Mouse (Mus musculus) left cerebral cortex, adult 2 months (tissue): ENCODE measurements around the gene Zfp64. TPM values are rescaled to one million over a fixed set of nuclear protein-coding genes. Genes with fewer than 3 reads are reported as not detected.

Experiments
- DNase-seq, 2 experiments: peaks; one replicate each; pipeline ENCODE4 v3.0.0; 2021 to 2022; ENCODE audit warnings: low spot score in 2 of 2, mixed read lengths in 1 of 2; ENCODE audit errors: extremely low spot score in 1 of 2
- H3K27ac ChIP-seq: fragments of 200-600 bp; 2 replicates; pipeline ENCODE4 v1.8.1; 2022
- H3K4me3 ChIP-seq: fragments of 200-600 bp; 2 replicates; pipeline ENCODE4 v1.8.1; 2022
- CTCF ChIP-seq: fragments of 200-600 bp; IDR thresholded peaks from 2 replicates; pipeline ENCODE4 v1.8.1; 2022; ENCODE audit warnings: antibody characterized with exemption, mild to moderate bottlenecking, moderate library complexity
- intact Hi-C: fragments of 180-260 bp; cut with DNase I; formaldehyde crosslinking; loops from one replicate; pipeline ENCODE4 v1.15.1; 2025
- total RNA-seq, 2 experiments: library from RNA; stranded (reverse); gene quantifications; 2 replicates each; pipeline ENCODE4 v1.2.3; 2021

The Zfp64 gene
- total RNA-seq, 2 experiments from 2014 or later: 15.9 to 17.2 TPM

DNA sequence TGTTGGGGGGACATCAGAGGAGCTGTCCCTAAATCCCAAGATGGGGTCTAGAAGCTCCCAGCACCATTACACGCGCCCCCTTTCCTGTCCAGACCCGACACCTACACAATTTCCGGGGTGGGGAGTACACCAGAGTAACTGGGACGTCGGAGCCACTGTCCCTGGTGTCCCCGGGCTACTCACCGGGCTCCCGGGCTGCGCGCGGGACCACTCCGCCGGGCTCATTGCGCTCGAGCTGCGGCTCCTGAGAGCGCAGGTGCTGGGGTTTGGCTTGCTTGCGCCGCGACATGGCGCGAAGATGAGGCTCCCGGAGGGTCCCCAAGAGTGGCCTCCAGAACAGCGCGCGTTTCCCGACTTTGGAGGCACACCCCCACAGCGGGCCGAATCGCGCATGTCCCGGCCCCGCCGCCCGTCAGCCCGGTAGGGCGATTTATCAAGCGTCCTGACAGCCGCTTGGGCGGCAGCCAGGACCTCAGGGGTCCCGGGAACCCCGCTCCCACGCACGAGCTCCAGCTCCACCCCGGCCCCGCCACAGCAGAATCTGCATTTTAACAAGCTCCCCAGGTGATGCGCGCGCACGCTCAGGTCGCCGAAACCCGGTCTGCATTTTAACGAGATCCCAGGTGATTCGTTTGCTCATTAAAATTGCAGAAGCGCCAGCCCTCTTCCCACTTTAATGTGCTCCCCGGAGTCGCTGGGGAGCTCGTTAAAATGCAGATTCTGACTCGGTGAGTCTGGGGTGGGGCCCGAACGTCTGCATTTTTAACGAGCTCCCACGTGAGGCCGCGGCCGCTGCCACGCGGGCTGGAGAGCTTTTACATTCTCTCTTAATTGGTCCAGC lies 43.1 kb downstream of the Zfp64 start:
- no peak overlapping the region for H3K27ac ChIP-seq
- intact Hi-C loops: no loop called here
- TF ChIP-seq CTCF: no peak
- no peak for DNase-seq
- H3K4me3 ChIP-seq: peak overlapping the region; percentile 58

DNA sequence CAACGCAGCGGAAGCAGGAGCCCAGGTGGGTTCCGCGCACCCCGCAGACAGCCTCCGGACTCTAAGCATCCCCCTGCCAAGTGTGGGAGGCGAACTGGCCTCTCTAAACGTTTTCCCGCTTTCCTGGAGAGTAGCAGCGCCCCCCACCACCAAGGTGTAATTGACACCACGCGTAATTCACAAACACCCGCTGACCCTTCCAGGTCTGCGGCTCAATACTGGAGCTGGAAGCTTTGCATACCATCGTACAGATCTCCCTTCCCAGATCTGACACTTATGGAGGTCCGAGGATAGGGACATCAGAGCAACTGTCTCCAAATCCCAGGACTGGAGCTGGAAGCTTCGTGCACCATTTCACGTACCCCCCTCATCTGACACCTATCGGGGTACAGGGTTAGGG lies 43.9 kb downstream of the Zfp64 start:
- TF ChIP-seq CTCF: no peak
- no peak overlapping the region for H3K4me3 ChIP-seq
- H3K27ac ChIP-seq: no peak overlapping the region
- DNase-seq: no peak
- intact Hi-C loops: no loop called here

DNA sequence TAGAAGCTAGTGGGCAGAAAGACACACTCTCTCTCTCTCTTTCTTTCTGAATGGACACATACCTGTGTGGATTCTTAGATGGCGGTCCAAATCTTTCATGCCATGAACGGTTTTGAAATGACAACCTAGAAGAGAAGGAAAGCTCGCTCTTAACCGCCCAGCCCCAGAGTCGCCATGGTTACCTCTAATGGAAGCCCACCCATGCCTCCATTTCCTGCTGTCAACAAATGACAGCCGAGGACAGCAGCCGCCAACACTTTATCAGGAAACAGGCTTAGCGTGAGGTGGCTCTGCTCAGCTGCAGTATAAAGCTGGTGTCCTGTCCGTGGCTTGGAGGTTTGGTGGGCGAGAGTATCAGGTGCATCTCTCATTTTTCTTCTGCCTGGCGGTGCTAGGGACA lies 49.4 kb downstream of the Zfp64 start:
- Histone ChIP-seq H3K27ac (no peak overlapping the region), H3K4me3 (no peak overlapping the region)
- intact Hi-C loops: no loop called here
- DNase-seq: no peak
- TF ChIP-seq CTCF: no peak

DNA sequence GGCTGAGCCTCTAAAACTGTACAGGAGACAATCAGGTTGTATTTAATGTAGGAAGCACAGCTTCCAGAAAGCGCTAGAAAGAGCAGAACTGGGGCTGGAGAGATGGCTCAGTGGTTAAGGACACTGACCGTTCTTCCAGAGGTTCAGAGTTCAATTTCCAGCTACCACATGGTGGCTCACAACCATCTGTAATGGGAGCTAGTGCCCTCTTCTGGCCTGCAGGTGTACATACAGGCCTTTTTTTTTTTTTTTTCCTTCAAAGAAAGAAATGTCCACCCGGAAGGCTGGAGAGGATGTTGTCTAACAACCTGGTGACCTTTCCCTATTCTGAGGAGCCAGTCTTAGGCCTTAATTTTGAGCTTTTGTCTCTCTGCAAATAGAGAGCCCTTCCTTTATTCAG lies 50.5 kb downstream of the Zfp64 start:
- Histone ChIP-seq H3K27ac (no peak overlapping the region), H3K4me3 (no peak overlapping the region)
- intact Hi-C loops: no loop called here
- DNase-seq: no peak
- TF ChIP-seq CTCF: peak; percentile 48

DNA sequence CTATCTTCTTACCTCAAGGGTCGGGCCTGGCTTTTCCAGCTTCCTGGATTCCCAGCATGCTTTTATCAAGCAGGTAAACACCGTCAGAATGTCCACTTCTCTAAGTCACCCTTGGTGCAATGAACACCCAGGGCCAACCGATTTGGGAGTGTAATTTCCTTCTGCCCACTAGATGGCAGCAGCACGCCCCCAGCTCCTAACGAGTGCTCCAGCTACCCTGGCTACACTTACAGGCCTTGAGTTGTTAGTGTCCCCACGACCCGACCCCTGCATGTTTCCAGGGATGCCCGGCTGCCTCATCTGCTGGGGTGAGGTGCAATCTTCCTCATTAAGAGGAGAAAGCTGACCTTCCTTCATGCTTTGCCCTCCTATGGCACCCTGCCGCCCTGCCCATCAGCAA lies 51.2 kb downstream of the Zfp64 start:
- intact Hi-C loops: no loop called here
- Histone ChIP-seq H3K27ac (no peak overlapping the region), H3K4me3 (no peak overlapping the region)
- TF ChIP-seq CTCF: peak; percentile 71
- DNase-seq: peak in 1 of 2 experiments; percentile 44

DNA sequence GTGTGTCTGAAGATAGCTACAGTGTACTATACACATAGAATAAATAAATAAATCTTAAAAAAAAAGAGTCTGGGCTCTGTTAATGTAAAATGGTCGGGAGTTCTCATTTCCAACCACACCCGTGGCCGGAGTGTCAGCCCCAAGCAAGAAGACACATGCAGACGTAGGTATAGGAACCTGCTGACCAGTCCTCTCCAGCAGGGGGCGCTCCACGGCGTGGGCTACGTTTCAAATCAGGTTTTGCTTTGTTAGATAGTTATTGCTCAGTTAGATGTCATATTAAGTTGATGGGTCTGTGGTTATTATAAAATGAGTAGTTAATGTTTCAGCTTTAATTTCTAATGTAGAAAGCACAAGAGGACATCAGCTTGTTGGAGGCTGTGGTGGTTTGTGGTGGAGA lies 52.8 kb downstream of the Zfp64 start:
- peak; percentile 92 for TF ChIP-seq CTCF
- no peak overlapping the region for H3K4me3 ChIP-seq
- H3K27ac ChIP-seq: no peak overlapping the region
- intact Hi-C loops: loop anchor here (1.0 kb wide), 1 partner anchor 21 kb away; no protein-coding TSS in a partner anchor
- peak in 1 of 2 experiments; percentile 31 for DNase-seq

DNA sequence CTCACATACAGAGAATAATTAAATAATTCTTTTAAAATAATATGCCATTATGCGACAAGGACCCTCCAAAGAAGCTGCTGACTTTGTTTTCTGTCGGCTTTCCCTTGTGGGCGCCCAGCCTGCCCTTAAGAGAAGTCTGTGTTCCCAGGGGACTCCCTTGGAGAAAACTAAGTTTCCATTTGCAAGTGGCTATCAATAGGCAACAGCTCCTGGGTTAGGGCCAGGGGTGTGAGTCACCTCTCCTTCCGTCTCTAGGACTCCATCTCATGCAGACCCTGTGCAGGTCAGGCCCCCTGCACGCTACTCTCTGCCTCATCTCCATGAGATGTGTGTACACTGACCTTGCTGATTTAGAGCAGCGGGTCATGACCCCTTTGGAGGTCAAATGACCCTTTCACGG lies 57.5 kb downstream of the Zfp64 start:
- no peak overlapping the region for H3K4me3 ChIP-seq
- no peak for TF ChIP-seq CTCF
- DNase-seq: no peak
- no peak overlapping the region for H3K27ac ChIP-seq
- intact Hi-C loops: no loop called here

DNA sequence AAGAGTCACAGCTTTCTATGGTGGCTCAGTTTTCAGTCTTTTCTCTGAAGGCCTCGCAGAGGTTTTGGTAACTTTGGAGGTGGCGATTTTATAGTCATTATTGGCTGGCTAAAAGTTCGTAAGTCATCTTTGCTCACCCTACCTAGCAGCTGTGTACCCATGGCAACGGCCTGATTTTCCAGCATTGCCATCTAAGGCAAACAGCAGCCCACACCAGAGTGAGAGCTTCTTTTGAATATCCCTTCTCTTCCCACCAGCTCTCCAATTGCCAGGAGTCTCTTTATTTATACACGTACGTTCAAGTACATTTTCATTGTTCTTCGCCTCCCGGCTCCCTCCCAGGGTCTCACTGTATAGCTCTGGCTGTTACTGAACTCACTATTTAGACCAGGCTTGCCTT lies 59.9 kb downstream of the Zfp64 start:
- intact Hi-C loops: no loop called here
- TF ChIP-seq CTCF: no peak
- DNase-seq: peak in 1 of 2 experiments; percentile 29
- Histone ChIP-seq H3K27ac (peak overlapping the region; percentile 37), H3K4me3 (no peak overlapping the region)

DNA sequence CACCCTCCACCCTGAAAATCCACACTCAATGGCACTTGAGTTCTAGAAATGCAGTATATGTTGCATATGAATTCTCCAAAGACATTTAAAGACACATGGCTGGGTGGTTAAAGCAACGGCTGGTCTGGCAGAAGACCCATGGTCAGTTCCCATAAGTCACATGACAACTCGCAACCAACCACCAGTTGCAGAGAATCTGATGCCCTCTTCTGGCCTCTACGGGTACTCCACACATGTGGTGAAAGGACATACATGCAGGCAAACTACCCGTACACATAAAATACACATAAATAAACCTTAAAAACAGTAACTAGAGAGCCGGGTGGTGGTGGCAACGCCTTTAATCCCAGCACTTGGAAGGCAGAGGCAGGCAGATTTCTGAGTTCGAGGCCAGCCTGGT lies 60.6 kb downstream of the Zfp64 start:
- Histone ChIP-seq H3K4me3 (no peak overlapping the region), H3K27ac (no peak overlapping the region)
- DNase-seq: no peak
- intact Hi-C loops: no loop called here
- no peak; the same call in 1 of the 2 replicates for TF ChIP-seq CTCF

DNA sequence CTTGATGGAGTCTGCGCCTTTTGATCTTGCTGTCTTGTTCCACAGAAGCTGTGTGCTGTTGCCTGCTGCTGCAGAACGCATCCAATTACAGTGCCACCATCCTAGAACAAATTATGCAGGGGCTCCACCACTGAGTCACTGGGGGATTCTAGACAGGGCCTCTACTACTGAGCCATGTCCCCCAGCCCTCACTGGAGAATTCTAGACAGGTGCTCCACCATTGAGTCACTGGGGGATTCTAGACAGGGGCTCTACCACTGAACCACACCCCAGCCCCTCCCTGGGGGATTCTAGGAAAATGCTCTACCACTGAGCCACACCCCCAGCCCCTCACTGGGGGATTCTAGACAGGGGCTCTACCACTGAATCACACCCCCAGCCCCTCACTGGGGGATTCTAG lies 63.3 kb downstream of the Zfp64 start:
- TF ChIP-seq CTCF: no peak
- Histone ChIP-seq H3K4me3 (no peak overlapping the region), H3K27ac (no peak overlapping the region)
- DNase-seq: no peak
- intact Hi-C loops: no loop called here

DNA sequence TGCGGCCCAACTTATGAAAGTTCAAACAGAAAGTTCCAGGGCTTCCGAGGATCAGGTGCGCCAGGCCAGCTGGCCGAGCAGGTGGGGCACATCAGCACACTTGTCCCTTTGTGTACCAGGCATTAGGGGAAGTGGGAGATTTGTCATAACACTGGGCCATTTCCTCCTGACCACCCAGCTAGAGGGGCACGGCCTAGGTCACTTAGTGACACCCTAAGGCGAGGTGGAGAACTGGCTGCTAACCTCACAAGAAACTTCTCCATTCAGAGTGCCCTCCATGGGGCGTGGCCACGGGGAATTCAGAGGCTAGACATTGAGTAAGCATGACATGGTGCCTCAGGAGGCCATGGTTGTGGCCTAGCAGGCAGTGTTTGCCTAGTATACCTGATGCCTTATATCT lies 70.7 kb downstream of the Zfp64 start:
- intact Hi-C loops: no loop called here
- H3K27ac ChIP-seq: no peak overlapping the region
- H3K4me3 ChIP-seq: no peak overlapping the region
- TF ChIP-seq CTCF: no peak
- DNase-seq: no peak

DNA sequence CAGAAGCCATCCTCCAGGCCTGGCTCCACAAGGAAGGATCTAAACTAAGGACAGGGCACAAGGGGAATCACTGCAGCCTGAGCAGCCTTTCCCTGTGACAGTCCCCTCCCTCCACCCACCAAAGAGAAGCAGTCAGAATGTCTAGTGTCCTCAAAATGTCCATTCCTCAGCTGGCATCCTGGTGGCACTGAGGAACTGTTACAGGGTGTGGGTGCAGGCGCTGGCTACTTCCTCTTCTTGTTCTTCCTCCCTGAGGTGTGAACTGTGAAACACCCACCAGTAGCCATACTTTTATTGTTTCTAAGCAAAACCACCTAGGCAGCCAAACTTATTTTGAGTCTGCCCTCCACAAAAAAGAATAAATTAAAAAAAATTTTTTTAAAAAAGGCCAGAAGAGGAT lies 72.4 kb downstream of the Zfp64 start:
- intact Hi-C loops: no loop called here
- TF ChIP-seq CTCF: no peak; the same call in 1 of the 2 replicates
- DNase-seq: peak in 1 of 2 experiments; percentile 19
- H3K27ac ChIP-seq: no peak overlapping the region
- H3K4me3 ChIP-seq: no peak overlapping the region

DNA sequence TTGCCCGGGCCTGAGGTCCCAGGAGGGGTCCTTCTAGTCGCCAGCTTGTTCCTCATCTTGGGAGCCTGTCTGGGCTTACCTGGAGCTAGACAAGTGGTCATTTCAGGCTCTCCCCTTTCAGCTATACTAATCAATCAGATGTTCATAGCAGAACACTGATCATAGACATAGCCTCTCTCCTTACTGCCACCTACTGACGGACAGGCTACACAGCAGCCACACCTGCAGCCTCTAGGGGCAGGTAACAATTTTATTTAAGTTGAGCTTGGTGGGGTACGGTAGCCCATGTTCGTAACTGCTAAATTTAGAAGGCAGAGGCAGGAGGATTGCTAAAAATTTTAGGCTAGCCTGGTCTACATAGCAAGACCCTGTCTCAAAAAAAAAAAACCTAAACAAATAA lies 73.5 kb downstream of the Zfp64 start:
- peak; percentile 74 for TF ChIP-seq CTCF
- H3K27ac ChIP-seq: no peak overlapping the region
- no peak overlapping the region for H3K4me3 ChIP-seq
- DNase-seq: peak in 1 of 2 experiments; percentile 20
- intact Hi-C loops: no loop called here
